Mouse (Mus musculus) liver, adult 10 weeks (tissue): ENCODE results near the gene Gadd45g. TPM values are rescaled to one million over a fixed set of nuclear protein-coding genes. Genes with fewer than 3 reads are reported as not detected.

ENCODE experiments used
- polyA plus RNA-seq: library from polyadenylated mRNA; stranded (reverse); fragments of 350-450 nt; fragmentation: Illumina TruSeq; extraction: RNeasy Lipid Tissue Mini Kit (QIAGEN cat#74804); gene quantifications from one replicate; pipeline ENCODE4 v1.2.3, GENCODE M21; 2014; ENCODE audit warnings: low read depth, low replicate concordance

Gadd45g gene
- 1.7 TPM for polyA plus RNA-seq

DNA sequence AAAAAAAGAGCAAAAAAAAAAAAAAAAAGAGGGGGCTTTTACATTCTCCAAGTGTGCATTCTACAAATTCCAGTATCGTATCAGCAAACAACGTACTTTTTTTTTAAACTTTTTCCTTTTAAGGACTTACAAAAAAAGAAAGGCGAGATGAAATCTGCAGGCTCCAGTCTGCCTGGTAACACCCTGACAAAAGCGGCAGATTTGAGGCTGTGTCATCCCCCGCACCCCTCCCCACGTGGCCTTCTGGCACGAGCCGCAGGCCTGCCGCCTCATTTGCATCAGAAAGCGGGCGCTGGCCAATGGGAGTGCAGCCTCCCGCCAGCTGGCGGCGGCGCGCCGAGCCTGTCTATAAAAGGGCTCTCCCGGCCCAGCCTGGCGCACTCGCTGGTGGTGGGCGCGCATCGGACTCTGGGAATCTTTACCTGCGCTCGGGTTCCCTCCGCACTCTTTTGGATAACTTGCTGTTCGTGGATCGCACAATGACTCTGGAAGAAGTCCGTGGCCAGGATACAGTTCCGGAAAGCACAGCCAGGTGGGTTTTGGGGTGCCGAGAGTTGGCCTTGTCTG is at the start of gene Gadd45g:
Gadd45g (plus strand) TSS at position 378 of the 567 bp plus-strand sequence.

Other genes starting within 250 kb of the Gadd45g start
- gene Cks2, start 201.4 kb upstream of the Gadd45g start, polyA plus RNA-seq, result 113 TPM
- gene Secisbp2, start 195.0 kb upstream of the Gadd45g start, polyA plus RNA-seq, result 6.2 TPM
- 0.34 TPM for gene Sema4d, start 52.9 kb upstream of the Gadd45g start, polyA plus RNA-seq